Mouse (Mus musculus) large intestine, adult 2 months (tissue): ENCODE data around the gene Gnai3. TPM values are rescaled to one million over a fixed set of nuclear protein-coding genes. Genes with fewer than 3 reads are reported as not detected.

Source experiments
- DNase-seq: peaks from one replicate; pipeline ENCODE4 v3.0.0-alpha.2; 2012; ENCODE audit warnings: low read depth, low spot score
- WGBS: fragments of 180-500 bp; shearing (Covaris S2); methylation state at CpG from one replicate; pipeline ENCODE4 v1.1.7; 2018; 5-methylcytosine and 5-hydroxymethylcytosine counted together
- polyA plus RNA-seq: library from polyadenylated mRNA; depleted of rRNA; stranded (reverse); fragments of >200 nt; gene quantifications from 2 replicates; pipeline ENCODE4 v1.2.3, GENCODE M21; 2012; rRNA removed

Gnai3 gene
- polyA plus RNA-seq, 1 experiment: 35.7 TPM

DNA sequence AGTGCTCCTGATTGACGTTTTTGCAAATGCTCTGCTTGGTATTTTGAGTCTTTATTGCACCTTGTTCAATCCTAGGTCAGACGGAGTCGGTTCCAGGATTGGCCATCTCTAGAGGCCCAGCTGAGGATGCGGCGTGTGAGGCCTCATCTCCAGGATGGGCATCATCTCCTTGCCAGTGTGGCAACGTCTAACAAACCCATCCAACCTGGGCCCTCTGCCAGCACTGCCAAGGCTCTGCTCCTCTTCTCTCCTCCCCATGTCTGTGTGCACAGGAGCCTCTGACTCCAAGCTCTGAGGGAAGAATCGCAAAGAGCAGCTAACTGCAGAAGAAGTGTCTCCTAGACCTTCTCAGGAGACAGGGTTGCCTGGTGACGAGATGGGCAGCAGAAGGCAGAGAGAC, 83.3 kb downstream of the Gnai3 start:
- no peak for DNase-seq
- WGBS: 71% methylated on average over 8 of the region's 8 CpGs

DNA sequence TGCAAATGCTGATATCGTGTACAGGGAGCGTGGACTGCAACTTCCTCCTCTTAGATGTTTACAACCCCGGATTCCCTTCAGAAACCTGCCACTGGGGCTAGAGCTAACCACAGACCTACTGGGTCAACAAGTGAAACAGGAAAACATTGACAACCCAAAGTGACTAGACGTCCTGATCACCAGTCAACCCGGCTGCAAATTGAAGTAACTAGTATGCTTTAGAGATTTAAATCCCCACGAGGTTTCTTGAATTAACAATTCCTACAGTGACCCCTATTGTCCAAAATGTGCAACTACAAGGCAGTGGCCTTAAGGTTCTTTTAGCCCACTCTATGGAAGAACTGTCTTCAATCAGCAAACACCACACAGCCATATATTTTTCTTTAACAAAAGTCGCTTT, 84.5 kb downstream of the Gnai3 start:
- peak; percentile 75 for DNase-seq
- 6% methylated on average over 7 of the region's 7 CpGs for WGBS

Other genes starting within 250 kb of the Gnai3 start
- gene Gstm7, start 214.3 kb downstream of the Gnai3 start, polyA plus RNA-seq: 4.9 and 8.4 TPM in 2 replicates
- 2.4 and 8.6 TPM in 2 replicates for gene Gstm6, start 202.4 kb downstream of the Gnai3 start, polyA plus RNA-seq
- gene Gstm3, start 176.9 kb downstream of the Gnai3 start, polyA plus RNA-seq: 11.5 and 90.4 TPM in 2 replicates
- gene Gstm2, start 159.7 kb downstream of the Gnai3 start, polyA plus RNA-seq: 40.2 and 44.1 TPM in 2 replicates
- gene Gstm1, start 128.2 kb downstream of the Gnai3 start, polyA plus RNA-seq: 109 and 157 TPM in 2 replicates
- gene Gstm4, start 101.3 kb downstream of the Gnai3 start, polyA plus RNA-seq: 9.9 and 10.0 TPM in 2 replicates
- 82.4 and 101 TPM in 2 replicates for gene Ampd2, start 59.5 kb downstream of the Gnai3 start, polyA plus RNA-seq
- gene Gnat2, start 53.4 kb downstream of the Gnai3 start, polyA plus RNA-seq: 1.6 and 2.1 TPM in 2 replicates
- gene Gpr61, start 8.7 kb upstream of the Gnai3 start, polyA plus RNA-seq: 0.04 TPM in 2 replicates
- gene Amigo1, start 40.2 kb upstream of the Gnai3 start, polyA plus RNA-seq: 7.3 and 11.9 TPM in 2 replicates
- gene Cyb561d1, start 55.1 kb upstream of the Gnai3 start, polyA plus RNA-seq: 9.9 and 10.8 TPM in 2 replicates
- gene Atxn7l2, start 64.8 kb upstream of the Gnai3 start, polyA plus RNA-seq: 6.2 and 7.2 TPM in 2 replicates
- gene Sypl2, start 80.5 kb upstream of the Gnai3 start, polyA plus RNA-seq: 1.7 and 2.3 TPM in 2 replicates
- 86.3 and 92.7 TPM in 2 replicates for gene Psma5, start 110.8 kb upstream of the Gnai3 start, polyA plus RNA-seq
- gene Sort1, start 137.9 kb upstream of the Gnai3 start, polyA plus RNA-seq: 52.4 and 52.6 TPM in 2 replicates
- gene Mybphl, start 218.8 kb upstream of the Gnai3 start, polyA plus RNA-seq: not detected in 2 replicates
- gene Psrc1, start 237.7 kb upstream of the Gnai3 start, polyA plus RNA-seq: 7.0 and 7.7 TPM in 2 replicates